ENCODE assay signal across 30 mouse cellular contexts in the genomic region with DNA sequence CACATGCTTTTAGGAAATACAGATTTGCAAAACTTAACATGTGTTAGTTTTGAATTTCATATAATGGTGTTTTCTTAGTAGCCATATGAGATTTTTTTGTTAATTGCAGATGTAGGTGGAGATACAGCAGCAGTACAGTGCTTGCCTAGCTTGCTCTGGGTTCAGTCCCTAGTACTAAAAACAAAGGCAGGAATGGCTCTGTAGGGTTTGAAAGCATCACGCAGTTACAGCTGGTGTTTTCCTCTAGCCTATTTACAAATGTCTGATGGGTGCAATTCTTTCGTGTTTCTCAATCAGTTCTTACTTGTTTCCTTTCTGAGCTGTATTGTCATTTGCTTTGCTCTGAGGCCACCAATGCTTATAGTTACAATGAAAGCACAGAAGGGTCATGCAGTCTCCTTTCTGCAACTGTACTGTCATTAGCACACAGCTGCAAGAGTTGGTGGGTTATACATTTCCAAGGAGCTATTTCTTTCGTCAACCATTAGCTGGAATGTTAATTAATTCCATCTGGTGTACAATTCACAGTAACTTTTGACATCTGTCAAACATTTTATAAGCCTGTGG. TPM values are rescaled to one million over a fixed set of nuclear protein-coding genes. Genes with fewer than 3 reads are reported as not detected.
DNase-seq lines count a peak whose midpoint lies in the region; ATAC-seq and TF ChIP-seq lines count a peak whose summit lies in the region.
"Had no signal": no experiment of that assay in that cellular context is flagged by ENCODE, and none has a peak within 500 bp of the region (broad histone marks: within the 10 kb centered on the region; RNA-seq: fewer than 3 reads in every experiment).

No protein-coding gene starts in this region.

- H3K4me2 ChIP-seq in forebrain, embryonic 14.5 days (ENCODE audit: low read length) = no peak overlapping the region
- no peak overlapping the region for H3K4me2 ChIP-seq in forebrain, embryonic 12.5 days
- H3K4me2 ChIP-seq: embryonic facial prominence, embryonic 15.5 days; heart, embryonic 13.5 days; hindbrain, embryonic 14.5 days; kidney, embryonic 15.5 days had no signal

- H3K4me1 ChIP-seq in forebrain, embryonic 14.5 days (ENCODE audit: control insufficient read depth, insufficient read depth, low read length) = no peaks in the 10 kb centered on the region
- no peaks in the 10 kb centered on the region for H3K4me1 ChIP-seq in forebrain, embryonic 12.5 days
- H3K4me1 ChIP-seq: embryonic facial prominence, embryonic 15.5 days; heart, embryonic 13.5 days; kidney, embryonic 15.5 days had no signal

- H3K27me3 ChIP-seq in forebrain, embryonic 14.5 days (replicated peaks; ENCODE audit: control insufficient read depth, insufficient read depth, low read length) = no peaks in the 10 kb centered on the region
- H3K27me3 ChIP-seq in forebrain, embryonic 12.5 days = no peaks in the 10 kb centered on the region
- H3K27me3 ChIP-seq: embryonic facial prominence, embryonic 15.5 days; heart, embryonic 13.5 days; kidney, embryonic 15.5 days; Patski had no signal

- no peak overlapping the region for H3K9ac ChIP-seq in forebrain, embryonic 14.5 days (ENCODE audit: low read length)
- H3K9ac ChIP-seq in forebrain, embryonic 12.5 days = no peak overlapping the region
- H3K9ac ChIP-seq: embryonic facial prominence, embryonic 15.5 days; heart, embryonic 13.5 days; hindbrain, embryonic 14.5 days; kidney, embryonic 15.5 days had no signal

- H3K9me3 ChIP-seq in forebrain, embryonic 14.5 days (replicated peaks; ENCODE audit: control insufficient read depth, low read length) = no peaks in the 10 kb centered on the region
- no peaks in the 10 kb centered on the region for H3K9me3 ChIP-seq in forebrain, embryonic 12.5 days
- H3K9me3 ChIP-seq: embryonic facial prominence, embryonic 15.5 days; G1E; heart, embryonic 13.5 days; kidney, embryonic 15.5 days had no signal

- H3K36me3 ChIP-seq in forebrain, embryonic 14.5 days (ENCODE audit: control insufficient read depth, insufficient read depth, low read length) = no peaks in the 10 kb centered on the region
- H3K36me3 ChIP-seq in forebrain, embryonic 12.5 days (replicated peaks) = no peaks in the 10 kb centered on the region
- H3K36me3 ChIP-seq: embryonic facial prominence, embryonic 15.5 days; G1E; heart, embryonic 13.5 days; kidney, embryonic 15.5 days had no signal

- WGBS in forebrain, embryonic 14.5 days = 61% methylated on average over 3 of the region's 3 CpGs
- 69% methylated on average over 3 of the region's 3 CpGs for WGBS in forebrain, embryonic 12.5 days

- ATAC-seq in forebrain, embryonic 14.5 days = peak; percentile 85
- no peak for ATAC-seq in forebrain, embryonic 12.5 days (ENCODE audit: low FRiP score)
- ATAC-seq: hindbrain, postnatal 0 days; inflammation-experienced regulatory T-cells, adult 6 months; intestine, embryonic 16.5 days; Patski had no signal

- no peak overlapping the region for H3K4me3 ChIP-seq in forebrain, embryonic 14.5 days (ENCODE audit: low read depth, low read length)
- no peak overlapping the region for H3K4me3 ChIP-seq in forebrain, embryonic 12.5 days (replicated peaks)
- H3K4me3 ChIP-seq in layer of hippocampus, adult 2 months = no peak overlapping the region
- H3K4me3 ChIP-seq: embryonic facial prominence, embryonic 15.5 days; heart, embryonic 13.5 days; kidney, embryonic 15.5 days had no signal

- no peak for TF ChIP-seq CTCF in layer of hippocampus, adult 2 months (conservative IDR thresholded peaks at IDR 0.05)

- H3K27ac ChIP-seq in forebrain, embryonic 14.5 days (ENCODE audit: low read depth, low read length) = no peak overlapping the region
- H3K27ac ChIP-seq in forebrain, embryonic 12.5 days = no peak overlapping the region
- H3K27ac ChIP-seq in layer of hippocampus, adult 2 months = peak overlapping the region; percentile 68
- H3K27ac ChIP-seq: embryonic facial prominence, embryonic 15.5 days; heart, embryonic 13.5 days; hindbrain, embryonic 14.5 days; hindbrain, postnatal 0 days; kidney, embryonic 15.5 days had no signal

- DNase-seq in embryo, embryonic 10.5 days (ENCODE audit: low spot score) = peak; percentile 3
- DNase-seq in embryo, embryonic 11 days = no peak
- peak; percentile 47 for DNase-seq in forebrain, embryonic 14.5 days (ENCODE audit: low spot score)
- no peak for DNase-seq in layer of hippocampus, adult 2 months (ENCODE audit: low spot score in 2 of 2)
- DNase-seq in layer of hippocampus, adult 8-10 months (ENCODE audit: low spot score in 2 of 2) = no peak
- DNase-seq in forelimb bud, embryonic 11.5 days (ENCODE audit: low read depth, low spot score) = peak; percentile 3
- DNase-seq in B cell, adult 2 months = no peak
- DNase-seq: adrenal gland, postnatal 14 days; cerebellum, adult 11-12 months; cerebellum, adult 8-10 months; cerebellum, postnatal 10 days; cerebellum, postnatal 36 days; gastrocnemius, postnatal 25 days; heart, adult 18-20 months; heart, postnatal 14 days; heart, postnatal 4 days; kidney, adult 18-20 months had no signal

RNA-seq across cellular contexts. Expression of a gene that starts 18.4 kb away (rescaled TPM):
- 0.75 and 1.1 TPM in 2 replicates for polyA plus RNA-seq in forebrain, embryonic 14.5 days (2014; fragmentation: Nextera tagmentation; extraction: Ambion mirVana)
- polyA plus RNA-seq in forebrain, embryonic 12.5 days (2016; fragmentation: Nextera tagmentation; extraction: Ambion mirVana) = 0.09 and 0.15 TPM in 2 replicates
- total RNA-seq in layer of hippocampus, adult 2 months (2021) = under 1 TPM; 0.39 to 0.64 TPM
- total RNA-seq in layer of hippocampus, adult 8-10 months (2022) = under 1 TPM; 0.22 to 0.73 (median 0.34) TPM
- total RNA-seq: G1E; gastrocnemius, adult 8-10 months; gastrocnemius, postnatal 25 days; heart, adult 18-20 months; heart, postnatal 14 days; heart, postnatal 4 days had no signal
- polyA plus RNA-seq: G1E; gonadal fat pad, adult 2 months; heart, embryonic 13.5 days; heart, embryonic 16.5 days; inflammation-experienced regulatory T-cells, adult 6 months; Patski had no signal

Comparison
In these comparisons a context has a peak if more than half of its experiments do, and no peak if none do; other contexts are left out.
1. DNase-seq: peak in embryo, embryonic 10.5 days (single experiment), forebrain, embryonic 14.5 days (single experiment) and forelimb bud, embryonic 11.5 days (single experiment); none in embryo, embryonic 11 days (single experiment), layer of hippocampus, adult 2 months (0 of 2), layer of hippocampus, adult 8-10 months (0 of 2) and B cell, adult 2 months (0 of 2).